Mouse (Mus musculus) ovary, postnatal 14 days (tissue): ENCODE data around the gene Serp2.

ENCODE experiments used
- DNase-seq: peaks from one replicate; pipeline ENCODE4 v3.0.0; 2022; ENCODE audit warnings: low spot score

Gene Serp2

DNA sequence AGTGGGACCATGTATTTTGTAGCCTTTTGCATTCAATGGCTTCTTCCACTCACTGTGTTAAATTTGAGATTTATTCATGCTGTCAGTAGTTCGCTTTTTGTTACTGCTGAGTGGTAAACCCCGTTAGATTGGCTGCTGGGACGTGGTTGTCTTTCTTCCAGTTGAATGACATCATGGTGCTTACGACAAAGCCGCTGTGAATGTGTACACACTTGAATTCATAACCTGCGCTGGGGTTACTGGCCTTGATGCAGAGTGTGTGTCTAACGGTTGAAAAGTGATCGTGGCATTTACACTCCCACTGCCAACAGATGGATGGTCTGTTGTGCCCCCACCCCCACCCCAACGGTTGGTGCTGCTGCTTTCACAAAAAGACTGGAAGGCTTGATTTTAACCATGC is 59.5 kb downstream of the Serp2 start:
- no peak for DNase-seq

DNA sequence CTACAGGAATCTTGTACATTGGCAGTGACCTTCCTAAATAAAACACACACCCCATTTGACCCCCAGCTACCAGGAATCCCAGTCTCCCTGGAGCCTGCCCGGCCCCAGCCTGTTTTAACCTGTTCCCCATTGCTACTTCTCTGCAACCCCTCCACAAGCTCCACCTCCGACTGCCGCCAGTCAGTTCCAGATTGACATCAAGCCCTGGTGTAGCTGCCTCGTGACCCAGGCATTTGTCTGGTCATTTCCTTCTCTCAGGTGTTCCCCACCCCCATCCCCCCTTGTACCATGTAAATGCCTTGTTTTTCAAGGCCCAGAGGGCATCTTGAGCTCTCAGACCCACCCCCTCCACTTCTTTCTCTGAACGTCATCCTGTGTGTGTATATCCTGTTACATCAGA is 61.7 kb downstream of the Serp2 start:
- no peak for DNase-seq

DNA sequence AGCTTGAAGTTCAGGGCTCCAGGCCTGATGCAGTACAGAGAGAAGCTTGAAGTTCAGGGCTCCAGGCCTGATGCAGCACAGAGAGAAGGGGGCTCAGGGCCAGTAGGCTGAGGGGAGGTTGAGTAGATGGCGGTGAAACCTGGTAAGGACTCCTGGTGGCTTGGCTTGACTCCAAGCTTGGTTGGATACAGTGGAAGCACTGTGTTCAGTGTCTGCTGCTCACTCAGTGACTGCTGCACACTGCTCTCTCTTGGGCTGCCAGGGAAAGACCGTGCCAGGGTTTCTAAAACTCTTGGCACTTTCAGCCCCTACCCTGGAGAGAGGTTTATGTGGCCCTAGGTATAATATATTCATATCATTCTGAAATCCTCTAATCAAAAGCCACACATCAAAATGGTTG is 67.6 kb downstream of the Serp2 start:
- DNase-seq, result no peak

DNA sequence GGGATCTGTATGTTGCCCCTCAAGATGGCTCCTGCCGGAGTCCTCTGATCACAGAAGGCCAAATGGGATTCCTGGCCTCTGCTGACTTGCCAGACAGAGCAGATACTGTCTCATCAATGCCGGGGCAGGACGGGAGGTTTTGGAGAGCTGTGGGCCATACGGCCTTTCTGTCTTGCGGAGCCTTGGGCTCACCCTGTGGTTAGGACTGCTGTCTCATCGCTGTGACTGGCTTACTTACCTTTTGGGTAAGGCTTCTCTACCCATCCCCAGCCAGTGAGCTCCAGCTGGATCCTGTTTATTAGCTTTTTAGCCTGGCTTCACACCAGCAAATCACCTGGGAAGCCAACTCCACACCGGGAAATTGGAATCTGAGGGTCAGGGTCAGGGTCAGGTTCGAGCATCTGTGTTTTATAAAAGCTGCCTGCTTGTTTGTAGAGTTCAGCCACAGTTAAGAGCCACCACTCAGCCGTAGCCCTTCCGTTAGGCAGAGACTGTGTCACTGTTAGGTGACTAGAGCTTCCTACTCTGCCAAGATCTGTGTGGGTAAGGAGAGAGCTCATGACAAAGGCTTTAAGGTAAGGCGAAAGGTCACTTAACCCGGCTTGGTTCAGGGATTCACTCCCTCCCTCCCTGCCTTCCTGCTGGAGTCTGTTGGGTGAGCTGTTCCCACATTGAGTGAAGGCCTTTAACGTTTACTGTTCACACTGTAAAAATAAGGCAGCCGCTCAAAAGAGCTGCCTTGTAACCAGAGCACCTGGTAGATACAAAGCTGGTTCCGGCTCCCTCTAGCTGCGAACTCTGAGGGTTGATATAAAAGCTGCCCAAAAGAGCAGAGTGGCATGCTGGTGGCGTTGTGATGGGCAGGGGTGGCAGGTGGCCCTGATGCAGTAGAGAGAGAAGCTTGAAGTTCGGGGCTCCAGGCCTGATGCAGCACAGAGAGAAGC is 68.3 kb downstream of the Serp2 start:
- DNase-seq, result no peak

DNA sequence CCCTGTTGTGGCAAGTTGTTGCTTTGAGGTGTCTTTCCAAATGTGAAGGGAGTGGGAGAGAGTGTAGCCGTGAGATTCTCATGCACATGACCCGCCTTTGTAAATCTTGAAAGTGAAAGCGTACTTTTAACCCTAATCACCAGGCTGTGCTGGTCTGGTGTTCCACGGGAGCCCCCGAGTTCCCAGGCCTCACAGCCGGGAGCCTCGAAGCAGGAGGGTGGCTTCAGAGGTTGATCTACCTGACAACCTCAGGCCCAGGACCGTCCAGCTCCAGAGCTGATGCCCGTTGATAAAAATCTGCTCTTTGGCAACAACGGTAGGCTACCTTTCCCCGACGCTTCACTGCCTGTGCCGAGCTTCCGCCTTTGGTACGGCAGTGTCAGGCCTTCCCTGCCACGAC is 69.1 kb downstream of the Serp2 start:
- DNase-seq, result no peak

DNA sequence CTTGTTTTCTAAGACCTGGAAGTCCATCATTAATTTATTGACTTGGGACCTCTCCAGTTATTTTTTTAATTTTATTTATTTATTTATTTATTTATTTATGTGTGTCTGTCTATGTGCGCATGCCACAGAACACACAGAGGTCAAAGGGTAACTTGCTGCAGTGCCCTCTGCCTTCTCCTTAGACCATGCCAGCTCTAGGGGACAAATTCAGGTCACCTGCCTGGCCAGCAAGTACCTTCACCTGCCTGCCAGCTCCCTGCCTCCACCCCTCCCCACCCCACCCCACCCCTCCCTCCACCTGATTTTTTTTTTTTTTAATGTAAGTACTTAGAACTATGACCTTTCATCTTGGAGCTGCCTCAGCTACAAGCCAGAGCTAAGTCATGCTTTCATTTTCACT is 73.0 kb downstream of the Serp2 start:
- no peak for DNase-seq
